Mouse (Mus musculus) MEL (cell line): ENCODE results near the gene Maged1. TPM values are rescaled to one million over a fixed set of nuclear protein-coding genes. Genes with fewer than 3 reads are reported as not detected.

Experiments used
- DNase-seq: peaks from one replicate; pipeline ENCODE4 v3.0.0; 2011; ENCODE audit warnings: low read depth, low spot score
- H3K27ac ChIP-seq: 2 replicates; pipeline ENCODE4 v1.5.1; 2012; ENCODE audit warnings: low read depth, mild to moderate bottlenecking, control low read depth, low read length, moderate library complexity; ENCODE audit not compliant: control insufficient read depth
- H3K27me3 ChIP-seq, 2 experiments: fragments of 150-350 bp in 1 of 2; sonication (generic) in 1 of 2; 2 replicates each; pipeline ENCODE4 v1.6.1; 2012; ENCODE audit warnings: low read length in 2 of 2, mild to moderate bottlenecking in 2 of 2, improper control_type of control experiment in 1 of 2, moderate library complexity in 1 of 2; ENCODE audit not compliant: insufficient read depth in 2 of 2, control insufficient read depth in 1 of 2
- H3K36me3 ChIP-seq, 2 experiments: 2 replicates each; pipeline ENCODE4 v1.6.1; 2012 to 2014; ENCODE audit warnings: low read length in 2 of 2, improper control_type of control experiment in 1 of 2, inconsistent platforms in 1 of 2, mild to moderate bottlenecking in 1 of 2; ENCODE audit not compliant: insufficient read depth in 2 of 2, control insufficient read depth in 1 of 2
- H3K4me1 ChIP-seq, 2 experiments: fragments of 150-350 bp in 1 of 2; sonication (generic) in 1 of 2; 2 replicates each; pipeline ENCODE4 v1.6.1; 2012; ENCODE audit warnings: low read length in 2 of 2, improper control_type of control experiment in 1 of 2, mild to moderate bottlenecking in 1 of 2; ENCODE audit not compliant: insufficient read depth in 2 of 2, control insufficient read depth in 1 of 2
- H3K4me3 ChIP-seq, 2 experiments: fragments of 150-350 bp in 1 of 2; sonication (generic) in 1 of 2; 2 replicates each; pipeline ENCODE4 v1.5.1; 2012; ENCODE audit warnings: low read depth in 2 of 2, low read length in 2 of 2, mild to moderate bottlenecking in 2 of 2, moderate library complexity in 2 of 2, control low read depth in 1 of 2, improper control_type of control experiment in 1 of 2; ENCODE audit not compliant: control insufficient read depth in 1 of 2, insufficient read depth in 1 of 2
- H3K79me2 ChIP-seq: 2 replicates; pipeline ENCODE4 v1.6.1; 2012; ENCODE audit warnings: mild to moderate bottlenecking, low read length, moderate library complexity; ENCODE audit not compliant: control insufficient read depth, poor library complexity, insufficient read depth
- H3K9ac ChIP-seq: 2 replicates; pipeline ENCODE4 v1.6.1; 2012; ENCODE audit warnings: low read depth, mild to moderate bottlenecking, control low read depth, low read length, moderate library complexity; ENCODE audit not compliant: control insufficient read depth, poor library complexity, severe bottlenecking
- H3K9me3 ChIP-seq: fragments of 150-350 bp; sonication (generic); replicated peaks from 2 replicates; pipeline ENCODE4 v1.6.1; 2012; ENCODE audit warnings: mild to moderate bottlenecking, low read length, improper control_type of control experiment, moderate library complexity; ENCODE audit not compliant: insufficient read depth
- CHD2 ChIP-seq: IDR thresholded peaks from 2 replicates; pipeline ENCODE4 v1.6.1; 2011; ENCODE audit warnings: low read length, improper control_type of control experiment
- CTCF ChIP-seq, 3 experiments: IDR thresholded peaks in 2 of 3; conservative IDR thresholded peaks in 1 of 3; 2 replicates each; pipeline ENCODE4 v1.5.1; 2011 to 2012; ENCODE audit warnings: low read length in 3 of 3, low read depth in 2 of 3, mild to moderate bottlenecking in 2 of 3, improper control_type of control experiment in 1 of 3, inconsistent platforms in 1 of 3, mixed read lengths in 1 of 3, moderate library complexity in 1 of 3; ENCODE audit not compliant: control insufficient read depth in 1 of 3, insufficient read depth in 1 of 3, poor library complexity in 1 of 3, severe bottlenecking in 1 of 3
- EP300 ChIP-seq, 2 experiments: IDR thresholded peaks; 2 replicates each; pipeline ENCODE4 v1.6.1; 2011; ENCODE audit warnings: improper control_type of control experiment in 2 of 2, low read length in 2 of 2, low read depth in 1 of 2, mild to moderate bottlenecking in 1 of 2
- ETS1 ChIP-seq: IDR thresholded peaks from 2 replicates; pipeline ENCODE4 v1.6.1; 2012; ENCODE audit warnings: low read depth, mild to moderate bottlenecking, inconsistent platforms, low read length, improper control_type of control experiment, moderate library complexity
- GATA1 ChIP-seq: IDR thresholded peaks from 2 replicates; pipeline ENCODE4 v1.6.1; 2011; ENCODE audit warnings: low read depth, low read length, improper control_type of control experiment
- MAFK ChIP-seq: IDR thresholded peaks from 2 replicates; pipeline ENCODE4 v1.6.1; 2011; ENCODE audit warnings: low read depth, mild to moderate bottlenecking, low read length, improper control_type of control experiment, borderline replicate concordance
- MAZ ChIP-seq: IDR thresholded peaks from 2 replicates; pipeline ENCODE4 v1.6.1; 2012; ENCODE audit warnings: low read depth, mild to moderate bottlenecking, inconsistent platforms, low read length, improper control_type of control experiment
- MXI1 ChIP-seq: IDR thresholded peaks from 2 replicates; pipeline ENCODE4 v1.6.1; 2011; ENCODE audit warnings: mild to moderate bottlenecking, low read depth, low read length, improper control_type of control experiment
- MYB ChIP-seq: IDR thresholded peaks from 2 replicates; pipeline ENCODE4 v1.6.1; 2011; ENCODE audit warnings: mild to moderate bottlenecking, low read depth, low read length, improper control_type of control experiment
- POLR2AphosphoS2 ChIP-seq: IDR thresholded peaks from 2 replicates; pipeline ENCODE4 v1.6.1; 2011; ENCODE audit warnings: low read length, improper control_type of control experiment
- RAD21 ChIP-seq: IDR thresholded peaks from 2 replicates; pipeline ENCODE4 v1.6.1; 2011; ENCODE audit warnings: mild to moderate bottlenecking, low read depth, low read length, improper control_type of control experiment
- SIN3A ChIP-seq: IDR thresholded peaks from 2 replicates; pipeline ENCODE4 v1.6.1; 2012; ENCODE audit warnings: low read length, improper control_type of control experiment, inconsistent platforms
- SMC3 ChIP-seq: IDR thresholded peaks from 2 replicates; pipeline ENCODE4 v1.6.1; 2011; ENCODE audit warnings: low read depth, low read length, improper control_type of control experiment
- TCF12 ChIP-seq: IDR thresholded peaks from 2 replicates; pipeline ENCODE4 v1.6.1; 2014; ENCODE audit warnings: low read depth, mild to moderate bottlenecking, inconsistent platforms, low read length, improper control_type of control experiment, moderate library complexity
- UBTF ChIP-seq: IDR thresholded peaks from 2 replicates; pipeline ENCODE4 v1.6.1; 2012; ENCODE audit warnings: low read depth, mild to moderate bottlenecking, inconsistent platforms, low read length, improper control_type of control experiment, moderate library complexity, borderline replicate concordance; ENCODE audit not compliant: insufficient read depth
- USF1 ChIP-seq: IDR thresholded peaks from 2 replicates; pipeline ENCODE4 v1.6.1; 2014; ENCODE audit warnings: low read depth, mild to moderate bottlenecking, inconsistent platforms, low read length, improper control_type of control experiment, moderate library complexity
- USF2 ChIP-seq, 2 experiments: IDR thresholded peaks; 2 replicates each; pipeline ENCODE4 v1.6.1; 2011 to 2012; ENCODE audit warnings: improper control_type of control experiment in 2 of 2, low read length in 2 of 2, borderline replicate concordance in 1 of 2, inconsistent platforms in 1 of 2, low read depth in 1 of 2, mild to moderate bottlenecking in 1 of 2; ENCODE audit not compliant: insufficient read depth in 1 of 2
- ZC3H11A ChIP-seq: IDR thresholded peaks from 2 replicates; pipeline ENCODE4 v1.6.1; 2012; ENCODE audit warnings: low read depth, mild to moderate bottlenecking, inconsistent platforms, low read length, improper control_type of control experiment
- ZMIZ1 ChIP-seq: IDR thresholded peaks from 2 replicates; pipeline ENCODE4 v1.6.1; 2012; ENCODE audit warnings: low read depth, mild to moderate bottlenecking, inconsistent platforms, low read length, improper control_type of control experiment, moderate library complexity
- polyA plus RNA-seq, 2 experiments: library from polyadenylated mRNA; stranded (reverse) in 1 of 2; unstranded in 1 of 2; fragments of >175 nt in 1 of 2; fragments of >200 nt in 1 of 2; gene quantifications; 2 replicates each; pipeline versions ENCODE4 v1.2.1 to v1.2.4; 2012; ENCODE audit warnings: low replicate concordance in 2 of 2, low read depth in 1 of 2; ENCODE audit not compliant: insufficient read length in 2 of 2, insufficient read depth in 1 of 2, missing spikeins in 1 of 2
- total RNA-seq: library from RNA; depleted of rRNA; stranded (reverse); fragments of 300-350 nt; gene quantifications from 2 replicates; pipeline ENCODE4 v1.2.3, GENCODE M21; 2012

Maged1 gene
- total and polyA plus RNA-seq, 3 experiments: 12.1 to 30.4 TPM; not detected in 1

DNA sequence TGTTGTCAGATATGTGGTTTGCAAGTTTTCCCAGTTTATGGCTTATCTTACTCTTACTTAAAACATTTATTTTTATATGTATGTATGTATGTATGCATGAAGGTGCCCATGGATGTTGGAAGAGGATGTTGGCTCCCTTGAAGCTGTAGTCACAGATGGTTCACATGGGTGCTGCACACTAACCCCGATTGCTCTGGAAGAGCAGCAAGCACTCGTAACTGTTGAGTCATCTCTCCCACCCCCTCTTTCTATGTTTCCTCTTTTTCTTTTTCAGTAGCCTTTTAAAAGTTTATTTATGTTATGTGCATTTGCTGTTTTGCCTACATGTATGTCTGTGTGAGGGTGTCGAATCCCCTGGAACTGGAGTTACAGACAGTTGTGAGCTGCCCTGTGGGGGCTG is 4.0 kb upstream of the Maged1 start:
- Histone ChIP-seq H3K27me3 (no peaks in the 10 kb centered on the region), H3K4me1 (peaks cover 0 to 3% of the 10 kb centered on the region in 2 experiments; a peak in 2 of 4 replicates), H3K36me3 (peaks cover 0 to 5% of the 10 kb centered on the region in 2 experiments; a peak in 2 of 4 replicates), H3K9ac (0 out of 2 replicates have a peak overlapping the region, but pooled peaks have one; percentile 32), H3K79me2 (no peaks in the 10 kb centered on the region), H3K27ac (peak overlapping the region; percentile 29), H3K4me3 (no peak overlapping the region), H3K9me3 (no peaks in the 10 kb centered on the region)
- DNase-seq: peak; percentile 70
- 0 out of 2 replicates have a peak, but pooled peaks have one; percentile 27 for TF ChIP-seq ETS1
- peak in 1 of 2 experiments; percentile 27; a peak in 1 of 4 replicates for TF ChIP-seq EP300 (IDR thresholded peaks at IDR 0.05; ENCODE audit: low read depth in 1 of 2, low read length in 2 of 2)
- TF ChIP-seq RAD21: no peak

DNA sequence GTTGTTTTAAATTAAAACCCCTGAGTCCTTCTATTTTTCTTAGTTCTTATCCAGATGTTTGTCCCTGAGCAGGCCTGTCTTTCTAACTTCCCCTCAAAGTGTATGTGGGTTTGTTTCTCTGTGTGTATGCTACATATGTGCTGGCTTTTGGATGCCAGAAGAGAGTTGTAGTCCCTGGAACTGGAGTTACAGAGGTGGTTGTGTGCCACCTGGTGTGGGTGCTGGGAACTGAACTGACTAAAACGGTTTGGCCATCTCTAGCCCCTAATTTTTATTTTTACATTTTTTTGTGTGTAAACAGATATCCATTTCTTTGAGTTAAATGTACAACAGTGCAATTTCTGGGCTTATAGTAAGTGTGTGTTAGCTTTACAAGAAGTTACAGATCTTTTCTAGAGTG is 3.0 kb upstream of the Maged1 start:
- Histone ChIP-seq H3K36me3 (peaks cover 0 to 5% of the 10 kb centered on the region in 2 experiments; a peak in 2 of 4 replicates), H3K4me3 (no peak overlapping the region), H3K9ac (no peak overlapping the region), H3K9me3 (no peaks in the 10 kb centered on the region), H3K27ac (no peak overlapping the region), H3K4me1 (peaks cover 0 to 3% of the 10 kb centered on the region in 2 experiments; a peak in 2 of 4 replicates), H3K79me2 (no peaks in the 10 kb centered on the region), H3K27me3 (no peaks in the 10 kb centered on the region)
- TF ChIP-seq CTCF (IDR thresholded peaks at IDR 0.05 in 2 of 3, conservative IDR thresholded peaks at IDR 0.05 in 1 of 3; ENCODE audit: control insufficient read depth in 1 of 3, insufficient read depth in 1 of 3, low read depth in 2 of 3, low read length in 3 of 3, poor library complexity in 1 of 3, severe bottlenecking in 1 of 3) (peak; percentile 20 to 67 (median 52); a peak in 5 of 6 replicates), SMC3 (peak; percentile 83), ZC3H11A (peak; percentile 57), RAD21 (peak; percentile 62), USF1 (no peak)
- DNase-seq: peak; percentile 68

DNA sequence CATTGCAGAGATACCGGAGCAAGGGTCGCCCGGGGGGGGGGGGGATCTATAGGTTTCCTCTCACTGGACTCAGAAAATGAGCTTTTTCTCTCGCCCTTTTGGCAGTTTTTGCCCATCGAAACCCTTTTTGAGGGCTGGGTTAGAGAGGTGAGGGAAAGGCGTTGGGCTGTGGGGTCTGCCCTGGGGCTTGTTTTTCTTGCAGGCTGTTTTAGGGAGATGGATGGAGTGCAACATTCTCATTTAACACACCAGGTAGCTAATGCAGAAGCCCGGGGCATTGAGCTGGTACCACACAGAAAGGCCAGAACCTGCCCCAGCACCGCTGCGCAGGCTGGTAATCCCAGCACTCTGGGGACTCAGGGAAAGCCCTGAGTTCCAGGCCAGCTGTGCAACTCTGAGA is 593 bp upstream of the Maged1 start:
- no peaks in the 10 kb centered on the region for H3K27me3 ChIP-seq
- TF ChIP-seq MYB: no peak
- H3K79me2 ChIP-seq: no peaks in the 10 kb centered on the region
- no peak overlapping the region; the same call in 1 of the 2 replicates for H3K27ac ChIP-seq
- H3K4me3 ChIP-seq: peak overlapping the region; percentile 18 to 70
- H3K9me3 ChIP-seq: no peaks in the 10 kb centered on the region
- DNase-seq: no peak
- peak overlapping the region; percentile 56 for H3K9ac ChIP-seq
- H3K4me1 ChIP-seq: peaks cover 0 to 3% of the 10 kb centered on the region in 2 experiments; a peak in 2 of 4 replicates
- peaks cover 0 to 3% of the 10 kb centered on the region in 2 experiments; a peak in 2 of 4 replicates for H3K36me3 ChIP-seq

DNA sequence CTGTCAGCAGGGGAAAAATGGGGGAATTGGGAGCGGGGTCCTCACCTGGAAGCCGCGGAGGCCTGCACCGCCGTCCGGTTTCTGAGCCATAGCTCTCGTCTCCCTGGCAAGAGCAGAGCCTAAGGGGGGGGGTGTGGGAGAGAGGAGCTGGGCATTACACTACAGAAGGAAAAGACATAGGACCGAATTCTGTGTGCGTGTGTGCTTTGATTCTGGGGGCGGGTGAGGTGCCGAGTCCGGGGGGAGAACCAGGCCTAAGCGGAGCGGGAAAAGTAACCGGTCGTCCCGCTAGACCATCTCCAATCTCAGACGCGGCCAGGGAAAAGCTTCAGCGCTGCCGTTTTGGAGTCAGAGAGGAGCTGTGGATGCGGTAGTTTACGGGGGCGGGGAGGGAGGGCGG is 737 bp downstream of the Maged1 start:
- Histone ChIP-seq H3K27me3 (no peaks in the 10 kb centered on the region), H3K9ac (peak overlapping the region; percentile 56), H3K27ac (no peak overlapping the region), H3K4me1 (peaks cover 0 to 2% of the 10 kb centered on the region in 2 experiments; a peak in 2 of 4 replicates), H3K79me2 (no peaks in the 10 kb centered on the region), H3K4me3 (peak overlapping the region; percentile 70 to 88), H3K9me3 (no peaks in the 10 kb centered on the region), H3K36me3 (peaks cover 0 to 3% of the 10 kb centered on the region in 2 experiments; a peak in 2 of 4 replicates)
- no peak for DNase-seq
- TF ChIP-seq EP300 (IDR thresholded peaks at IDR 0.05; ENCODE audit: low read depth in 1 of 2, low read length in 2 of 2): no peak
- no peak for TF ChIP-seq UBTF
- no peak for TF ChIP-seq MAZ
- no peak for TF ChIP-seq SIN3A
- TF ChIP-seq MAFK: no peak
- TF ChIP-seq ZMIZ1: no peak
- no peak for TF ChIP-seq USF2 (IDR thresholded peaks at IDR 0.05; ENCODE audit: borderline replicate concordance in 1 of 2, insufficient read depth in 1 of 2, low read depth in 1 of 2, low read length in 2 of 2)
- TF ChIP-seq GATA1: no peak
- no peak for TF ChIP-seq POLR2AphosphoS2
- TF ChIP-seq TCF12: no peak
- no peak for TF ChIP-seq CHD2
- TF ChIP-seq MXI1: no peak
- no peak for TF ChIP-seq SMC3
- no peak for TF ChIP-seq RAD21
